Mouse (Mus musculus) left cerebral cortex, adult 18-20 months (tissue): ENCODE results near the gene Zscan26. TPM values are rescaled to one million over a fixed set of nuclear protein-coding genes. Genes with fewer than 3 reads are reported as not detected.
A peak's percentile ranks its signal among the peaks of the same experiment; 100 is the strongest.
"Not testable (repeated sequence)": the region's sequence is repeated elsewhere in the genome, so short reads cannot be mapped to it uniquely, and the experiment has no call there.

Source experiments
- DNase-seq, 2 experiments: peaks; one replicate each; pipeline ENCODE4 v3.0.0; 2021 to 2022; ENCODE audit warnings: low spot score in 2 of 2, mixed read lengths in 1 of 2
- long read RNA-seq, 2 experiments: library from polyadenylated mRNA; stranded (forward); transcript quantifications; one replicate each; pipeline ENCODE4 v2.0.0; 2021
- total RNA-seq, 2 experiments: library from RNA; stranded (reverse); gene quantifications; 2 replicates each; pipeline ENCODE4 v1.2.3; 2021

Zscan26 gene
- total RNA-seq, result 10 to 100 TPM; 58.1 to 60.4 TPM
- long read RNA-seq, experiment 1, full-length matches to known transcripts, result 3 of 5 reads
- long read RNA-seq, experiment 1, partial matches to known transcripts, result 1 of 5 reads
- long read RNA-seq, experiment 1, other reads (novel, unspliced or antisense), result 1 of 5 reads
- long read RNA-seq, experiment 2, full-length matches to known transcripts, result 3 of 8 reads
- long read RNA-seq, experiment 2, partial matches to known transcripts, result 1 of 8 reads
- long read RNA-seq, experiment 2, other reads (novel, unspliced or antisense), result 4 of 8 reads

- DNase-seq, result peak; percentile 83 to 87
Measured at GRCm38 (mm10) chr13:21453449-21453848, at the start of gene Zscan26. Zscan26 (minus strand) TSS chr13:21453730.

- DNase-seq, result no peak
Measured at GRCm38 (mm10) chr13:21502296-21502695, 48.8 kb upstream of the Zscan26 start.

DNA sequence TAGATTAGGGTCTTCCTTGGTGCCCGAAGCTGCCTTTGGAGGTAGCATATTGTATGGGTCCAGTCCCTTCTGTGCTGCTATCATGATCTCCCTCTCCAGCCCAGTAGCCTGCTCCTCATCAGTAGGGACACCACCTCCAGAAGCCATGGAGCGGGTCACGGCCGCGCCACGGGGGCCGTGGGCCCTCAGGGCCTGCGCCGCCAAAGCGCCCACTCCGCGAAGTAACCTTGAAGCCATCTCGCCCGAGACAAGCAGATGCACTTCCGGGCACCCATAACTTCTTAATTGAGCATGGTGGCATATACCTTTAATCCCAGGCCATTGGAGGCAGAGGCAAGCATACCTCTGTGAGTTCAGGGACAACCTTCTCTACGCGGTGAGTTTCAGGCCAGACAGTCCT lies 47.7 kb upstream of the Zscan26 start, which contains the start of gene Gm11273:
Gene Gm11273 (minus strand): TSS at position 237 of the 400 bp plus-strand sequence.
- not testable (repeated sequence) for DNase-seq

DNA sequence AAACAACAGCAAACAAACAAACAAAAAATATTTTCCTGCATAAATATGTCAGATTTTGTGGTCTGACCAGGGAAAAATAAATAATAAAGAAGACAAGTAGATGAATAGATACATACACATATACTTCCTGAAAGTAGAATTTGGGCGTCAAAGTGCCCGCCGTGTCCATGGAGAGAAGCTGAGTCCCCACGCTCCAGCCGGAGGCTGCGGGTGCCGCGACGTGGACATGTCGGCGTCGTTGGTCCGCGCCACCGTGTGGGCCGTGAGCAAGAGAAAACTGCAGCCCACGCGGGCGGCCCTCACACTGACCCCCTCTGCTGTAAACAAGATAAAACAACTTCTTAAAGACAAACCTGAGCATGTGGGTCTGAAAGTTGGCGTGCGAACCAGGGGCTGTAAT lies 41.5 kb upstream of the Zscan26 start, which contains the start of gene AK157302:
Gene AK157302 (plus strand): TSS at position 144 of the 400 bp plus-strand sequence.
- DNase-seq, result no peak

GRCm38 (mm10) chr13:21492847-21493246 lies 39.3 kb upstream of the Zscan26 start:
- DNase-seq, result no peak

DNA sequence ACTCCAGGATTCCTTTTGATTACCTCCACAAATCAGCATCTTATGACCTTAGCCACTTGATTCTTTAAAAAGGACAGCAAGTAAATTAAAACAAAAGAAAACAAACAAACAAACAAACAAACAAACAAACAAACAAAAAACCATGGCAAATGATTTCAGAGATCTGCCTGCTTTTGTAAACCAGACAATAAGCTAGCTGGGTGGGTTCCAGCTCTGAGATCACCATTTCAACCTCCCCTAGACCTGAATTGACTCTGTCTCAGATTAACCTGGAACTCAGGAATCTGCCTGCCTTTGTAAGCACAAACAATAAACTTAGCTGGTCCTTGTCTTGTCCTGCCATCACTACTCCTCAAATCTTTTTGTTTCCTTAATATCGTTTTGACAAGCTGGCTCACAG lies 33.4 kb upstream of the Zscan26 start:
- no peak for DNase-seq

- peak; percentile 78 to 82 for DNase-seq
Measured at GRCm38 (mm10) chr13:21478759-21479670, 25.5 kb upstream of the Zscan26 start, which contains the start of the genes Zkscan4 and Gm10065. Zkscan4 (plus strand) TSS chr13:21478907. Gm10065 (minus strand) TSS chr13:21479441.

DNA sequence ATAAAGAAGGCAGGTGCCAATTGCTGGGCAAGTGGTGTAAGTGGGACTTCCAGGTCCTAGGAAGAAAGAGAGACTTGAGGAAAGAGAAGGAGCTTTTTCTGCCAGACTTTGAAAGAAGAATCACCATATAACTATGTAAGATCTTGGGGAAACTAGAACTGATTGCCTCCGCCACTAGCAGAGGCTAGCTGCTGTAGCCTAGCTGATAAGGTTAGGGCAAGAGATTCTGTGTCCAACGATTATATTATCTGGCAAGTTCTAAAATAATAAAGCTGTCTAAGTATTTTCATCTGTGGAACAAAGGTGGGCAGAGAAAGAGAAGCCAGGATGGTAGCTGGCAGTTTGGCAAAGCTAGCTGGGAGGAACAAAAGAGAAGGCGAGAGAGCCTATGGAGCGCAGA lies 18.9 kb upstream of the Zscan26 start:
- no peak for DNase-seq

DNA sequence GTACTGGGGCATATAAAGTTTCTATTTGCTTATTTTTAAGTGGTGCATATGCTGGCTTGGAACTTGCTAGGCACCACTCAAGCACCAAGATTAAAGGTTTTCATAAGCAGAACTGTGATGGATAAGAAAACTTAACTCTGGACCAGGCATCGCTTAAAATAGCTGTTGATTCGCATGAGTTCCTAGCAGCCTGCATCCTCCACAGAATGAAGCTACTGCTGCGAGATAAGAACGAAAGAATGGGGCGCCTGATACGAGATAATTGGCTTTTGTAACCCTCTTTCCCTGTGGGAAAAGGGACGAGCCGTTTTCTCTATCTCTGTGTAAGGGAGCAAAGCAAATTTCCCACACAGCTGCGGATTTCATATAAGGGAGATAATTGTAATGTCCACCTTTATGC lies 15.6 kb upstream of the Zscan26 start:
- DNase-seq, result no peak

DNA sequence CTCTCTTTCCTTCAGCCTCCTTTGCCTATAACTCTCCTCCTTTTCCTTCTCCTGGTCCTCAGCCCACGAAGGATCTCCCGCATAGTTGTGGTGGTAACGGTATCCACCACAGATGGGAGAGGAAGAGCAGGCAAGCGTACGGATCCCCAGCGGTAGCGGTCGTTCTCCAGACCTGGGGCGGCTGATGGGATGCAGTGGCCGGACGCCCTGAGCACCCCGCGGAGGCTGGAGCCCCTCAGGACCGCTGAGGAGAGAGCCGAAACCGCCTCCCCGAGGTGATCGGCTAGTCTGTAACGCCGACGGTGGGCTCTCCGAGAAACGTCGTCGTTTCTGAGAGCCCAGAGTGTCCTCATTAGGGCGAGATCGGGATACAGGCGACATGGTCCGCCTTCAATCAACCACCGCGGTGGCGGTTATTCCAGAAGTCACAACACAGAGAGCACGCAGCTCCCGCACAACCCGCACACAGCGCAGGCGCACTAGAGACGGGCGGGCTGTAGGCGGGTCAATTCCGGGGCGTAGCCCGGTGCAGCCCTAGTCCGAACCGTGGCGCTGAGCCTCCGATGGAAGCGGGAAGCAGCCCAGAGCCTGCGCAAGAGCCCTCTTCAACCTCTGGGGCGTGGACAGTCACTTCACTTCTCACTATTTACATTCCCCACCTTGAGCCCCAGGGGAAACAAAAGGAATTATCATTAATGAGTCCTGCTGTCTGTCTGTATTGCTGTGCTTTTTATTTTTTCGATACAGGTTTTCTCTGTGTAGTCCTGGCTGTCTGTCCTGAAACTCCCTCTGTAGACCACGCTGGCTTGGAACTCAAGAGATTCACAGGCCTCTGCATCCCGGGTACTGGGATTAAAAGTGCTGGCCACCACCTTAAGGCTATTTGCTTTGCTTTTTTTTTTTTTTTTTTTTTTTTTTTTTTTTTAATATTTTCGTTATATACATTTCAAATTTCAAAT lies 14.8 kb upstream of the Zscan26 start, which contains the start of gene Nkapl:
Gene Nkapl (minus strand): TSS at position 449 of the 959 bp plus-strand sequence.
- DNase-seq, result peak; percentile 81

GRCm38 (mm10) chr13:21467336-21467735 lies 13.8 kb upstream of the Zscan26 start:
- DNase-seq, result no peak

- DNase-seq, result not testable (repeated sequence)
Measured at GRCm38 (mm10) chr13:21462516-21462915, 9.0 kb upstream of the Zscan26 start.

- no peak for DNase-seq
Measured at GRCm38 (mm10) chr13:21456347-21456746, 2.8 kb upstream of the Zscan26 start.

GRCm38 (mm10) chr13:21454133-21454532 lies 603 bp upstream of the Zscan26 start:
- DNase-seq, result no peak

DNA sequence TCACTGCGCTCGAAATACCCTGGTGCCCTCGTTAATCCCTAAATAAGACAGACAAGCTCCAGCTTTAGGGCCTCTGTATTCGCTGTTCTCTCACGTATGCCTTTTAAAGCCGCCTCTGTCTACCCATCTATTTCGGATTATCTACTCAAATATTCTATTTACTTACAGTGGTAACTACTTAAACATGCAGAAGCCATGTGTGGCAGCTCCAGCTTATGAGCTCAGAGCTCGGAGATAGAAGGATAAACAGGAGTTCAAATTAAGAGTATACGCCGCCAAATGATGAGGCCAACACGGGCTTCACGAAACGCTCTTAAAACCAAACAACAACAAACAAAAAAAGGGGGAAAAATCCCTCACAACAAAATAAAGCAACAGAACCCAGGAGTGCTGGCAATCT lies 488 bp downstream of the Zscan26 start:
- DNase-seq, result no peak

DNA sequence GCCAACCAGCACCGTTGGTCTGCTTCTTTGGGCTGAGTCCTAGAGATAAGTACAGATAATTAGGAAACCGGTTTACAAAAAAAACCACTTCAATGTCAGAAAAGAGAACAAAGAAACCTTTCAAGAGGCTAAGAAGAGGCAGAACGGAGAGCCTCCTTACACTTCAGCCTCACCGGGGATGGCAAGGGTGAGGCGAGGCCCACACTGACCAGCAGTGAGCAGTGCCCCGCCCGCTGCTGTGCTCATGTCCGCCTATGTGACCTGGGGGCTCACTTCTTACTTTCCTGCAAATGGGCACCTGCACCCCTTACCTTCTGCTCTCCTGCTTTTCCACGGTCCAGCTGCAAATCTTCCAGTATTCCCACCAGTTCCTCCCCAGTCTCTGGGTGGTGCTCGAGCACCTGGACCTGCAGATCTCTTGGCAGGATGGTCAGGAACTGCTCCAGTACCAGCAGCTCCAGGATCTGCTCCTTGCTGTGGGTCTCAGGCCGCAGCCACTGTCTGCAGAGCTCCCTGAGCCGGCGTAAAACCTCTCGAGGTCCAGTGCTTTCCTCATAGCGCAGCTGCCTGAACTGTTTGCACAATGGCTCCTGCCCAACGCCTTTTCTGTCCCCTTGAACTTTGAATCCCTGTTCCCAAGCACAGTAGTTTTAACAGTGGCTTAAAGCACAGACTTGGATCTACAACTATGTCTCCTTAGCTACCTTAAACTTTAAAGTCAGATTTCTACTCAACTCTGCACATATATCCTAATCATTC lies 5.5 kb downstream of the Zscan26 start:
- DNase-seq, result no peak

GRCm38 (mm10) chr13:21446796-21447195 lies 6.7 kb downstream of the Zscan26 start:
- DNase-seq, result no peak

- no peak for DNase-seq
Measured at GRCm38 (mm10) chr13:21441207-21441572, 12.3 kb downstream of the Zscan26 start.

- peak; percentile 68 to 71 for DNase-seq
Measured at GRCm38 (mm10) chr13:21440503-21441206, 12.9 kb downstream of the Zscan26 start, which contains the start of gene Pgbd1. Pgbd1 (minus strand) TSS chr13:21441058.
